Mouse (Mus musculus) limb, embryonic 13.5 days (tissue): Measurements from ENCODE around the gene Kmo. TPM values are rescaled to one million over a fixed set of nuclear protein-coding genes. Genes with fewer than 3 reads are reported as not detected.

Experiments
- ATAC-seq: fragments of 200-750 bp; cut with Nextera tagmentation; 2 replicates; pipeline ENCODE4 v1.8.0; 2017; ENCODE audit warnings: low read depth, moderate number of reproducible peaks, moderate TSS enrichment; ENCODE audit not compliant: low FRiP score
- H3K27ac ChIP-seq: fragments of 300-500 bp; sonication (generic); 2 replicates; pipeline ENCODE4 v1.5.1; 2015; ENCODE audit warnings: inconsistent platforms, mild to moderate bottlenecking, moderate library complexity
- H3K27me3 ChIP-seq: fragments of 300-500 bp; sonication (generic); 2 replicates; pipeline ENCODE4 v1.6.1; 2015; ENCODE audit warnings: mild to moderate bottlenecking, inconsistent platforms
- H3K36me3 ChIP-seq: fragments of 300-500 bp; sonication (generic); 2 replicates; pipeline ENCODE4 v1.6.1; 2015; ENCODE audit warnings: inconsistent platforms, mild to moderate bottlenecking, moderate library complexity
- H3K4me1 ChIP-seq: fragments of 300-500 bp; sonication (generic); 2 replicates; pipeline ENCODE4 v1.6.1; 2015; ENCODE audit warnings: inconsistent platforms
- H3K4me2 ChIP-seq: fragments of 300-500 bp; sonication (generic); replicated peaks from 2 replicates; pipeline ENCODE4 v1.6.1; 2015; ENCODE audit warnings: inconsistent platforms, mild to moderate bottlenecking, moderate library complexity
- H3K4me3 ChIP-seq: fragments of 300-500 bp; sonication (generic); 2 replicates; pipeline ENCODE4 v1.5.1; 2015; ENCODE audit warnings: moderate library complexity, mild to moderate bottlenecking, inconsistent platforms
- H3K9ac ChIP-seq: fragments of 300-500 bp; sonication (generic); 2 replicates; pipeline ENCODE4 v1.6.1; 2015; ENCODE audit warnings: mild to moderate bottlenecking, inconsistent platforms
- H3K9me3 ChIP-seq: fragments of 300-500 bp; sonication (generic); 2 replicates; pipeline ENCODE4 v1.6.1; 2016; ENCODE audit warnings: inconsistent platforms
- WGBS: fragments of 180-500 bp; shearing (Covaris S2); methylation state at CpG from one replicate; pipeline ENCODE4 v1.1.7; 2015; 5-methylcytosine and 5-hydroxymethylcytosine counted together
- polyA plus RNA-seq: library from polyadenylated mRNA; unstranded; fragments of >200 nt; fragmentation: Nextera tagmentation; extraction: Ambion mirVana; gene quantifications from 2 replicates; pipeline ENCODE4 v1.2.1, GENCODE M21; 2015

Gene Kmo
- 0.22 and 0.31 TPM in 2 replicates for polyA plus RNA-seq

GRCm38 (mm10) chr1:175619814-175620431, at the start of gene Kmo:
Gene Kmo, plus strand, starts transcription at chr1:175620381.
- no peaks in the 10 kb centered on the region for H3K27me3 ChIP-seq
- H3K36me3 ChIP-seq: peaks cover 37% of the 10 kb centered on the region
- H3K9me3 ChIP-seq: no peaks in the 10 kb centered on the region
- ATAC-seq: no peak
- no peak within 1 kb of the TSS for H3K27ac ChIP-seq
- no peak within 1 kb of the TSS for H3K9ac ChIP-seq
- H3K4me2 ChIP-seq: no peak within 1 kb of the TSS
- no peak within 1 kb of the TSS for H3K4me3 ChIP-seq
- 91% methylated on average over 13 of the region's 13 CpGs for WGBS
- peaks cover 13% of the 10 kb centered on the region for H3K4me1 ChIP-seq

GRCm38 (mm10) chr1:175574129-175574528, 46.1 kb upstream of the Kmo start:
- H3K27me3 ChIP-seq: no peaks in the 10 kb centered on the region
- no peak overlapping the region for H3K9ac ChIP-seq
- H3K36me3 ChIP-seq: no peaks in the 10 kb centered on the region
- H3K27ac ChIP-seq: no peak overlapping the region
- no peak overlapping the region for H3K4me3 ChIP-seq
- H3K4me2 ChIP-seq: no peak overlapping the region
- ATAC-seq: no peak
- 78% methylated on average over 2 of the region's 2 CpGs for whole genome bisulfite sequencing
- no peaks in the 10 kb centered on the region for H3K4me1 ChIP-seq
- no peaks in the 10 kb centered on the region for H3K9me3 ChIP-seq

GRCm38 (mm10) chr1:175578425-175579096, 41.6 kb upstream of the Kmo start:
- Histone ChIP-seq H3K27ac (no peak overlapping the region), H3K4me3 (no peak overlapping the region), H3K4me2 (no peak overlapping the region), H3K9me3 (no peaks in the 10 kb centered on the region), H3K9ac (no peak overlapping the region), H3K4me1 (no peaks in the 10 kb centered on the region), H3K36me3 (no peaks in the 10 kb centered on the region), H3K27me3 (no peaks in the 10 kb centered on the region)
- ATAC-seq: no peak
- 69% methylated on average over 2 of the region's 2 CpGs for WGBS

- WGBS: 89% methylated on average over 9 of the region's 9 CpGs
- H3K4me1 ChIP-seq: no peaks in the 10 kb centered on the region
These were observed 40.5 kb upstream of the Kmo start for GRCm38 (mm10) chr1:175579598-175580235.

GRCm38 (mm10) chr1:175580346-175580745, 39.8 kb upstream of the Kmo start:
- Histone ChIP-seq H3K27me3 (no peaks in the 10 kb centered on the region), H3K4me2 (no peak overlapping the region), H3K27ac (no peak overlapping the region), H3K9ac (no peak overlapping the region), H3K4me3 (no peak overlapping the region), H3K36me3 (no peaks in the 10 kb centered on the region), H3K9me3 (no peaks in the 10 kb centered on the region), H3K4me1 (no peaks in the 10 kb centered on the region)
- 85% methylated on average over 7 of the region's 7 CpGs for WGBS
- ATAC-seq: no peak

More at GRCm38 (mm10) chr1:175579598-175580235, 40.5 kb upstream of the Kmo start:
- Histone ChIP-seq H3K27ac (no peak overlapping the region), H3K9me3 (no peaks in the 10 kb centered on the region), H3K4me2 (no peak overlapping the region), H3K36me3 (no peaks in the 10 kb centered on the region), H3K27me3 (no peaks in the 10 kb centered on the region), H3K9ac (no peak overlapping the region), H3K4me3 (no peak overlapping the region)
- no peak for ATAC-seq

- no peak overlapping the region for H3K4me3 ChIP-seq
- no peak overlapping the region for H3K4me2 ChIP-seq
- H3K9me3 ChIP-seq: no peaks in the 10 kb centered on the region
- H3K36me3 ChIP-seq: no peaks in the 10 kb centered on the region
- WGBS: 79% methylated on average over 4 of the region's 4 CpGs
- ATAC-seq: no peak
- H3K27ac ChIP-seq: no peak overlapping the region
- H3K27me3 ChIP-seq: no peaks in the 10 kb centered on the region
- no peak overlapping the region for H3K9ac ChIP-seq
- no peaks in the 10 kb centered on the region for H3K4me1 ChIP-seq
These were observed 37.4 kb upstream of the Kmo start for GRCm38 (mm10) chr1:175582799-175583198.

- 77% methylated on average over 2 of the region's 2 CpGs for WGBS
- Histone ChIP-seq H3K4me3 (no peak overlapping the region), H3K4me1 (no peaks in the 10 kb centered on the region), H3K4me2 (no peak overlapping the region), H3K36me3 (no peaks in the 10 kb centered on the region), H3K9ac (no peak overlapping the region), H3K27me3 (no peaks in the 10 kb centered on the region), H3K27ac (no peak overlapping the region), H3K9me3 (no peaks in the 10 kb centered on the region)
- ATAC-seq: no peak
These were observed 34.9 kb upstream of the Kmo start for GRCm38 (mm10) chr1:175585267-175585666.

GRCm38 (mm10) chr1:175586656-175587055, 33.5 kb upstream of the Kmo start:
- Histone ChIP-seq H3K27ac (no peak overlapping the region), H3K9me3 (no peaks in the 10 kb centered on the region), H3K4me3 (no peak overlapping the region), H3K36me3 (no peaks in the 10 kb centered on the region), H3K4me2 (no peak overlapping the region), H3K4me1 (no peaks in the 10 kb centered on the region), H3K27me3 (no peaks in the 10 kb centered on the region), H3K9ac (no peak overlapping the region)
- 87% methylated on average over 5 of the region's 5 CpGs for WGBS
- no peak for ATAC-seq

- H3K36me3 ChIP-seq: no peaks in the 10 kb centered on the region
- H3K9ac ChIP-seq: no peak overlapping the region
- no peak overlapping the region for H3K4me3 ChIP-seq
- H3K9me3 ChIP-seq: no peaks in the 10 kb centered on the region
- no peak overlapping the region for H3K4me2 ChIP-seq
- H3K27ac ChIP-seq: no peak overlapping the region
- H3K27me3 ChIP-seq: no peaks in the 10 kb centered on the region
- H3K4me1 ChIP-seq: no peaks in the 10 kb centered on the region
- ATAC-seq: no peak
- 81% methylated on average over 1 of the region's 1 CpGs for WGBS
These were observed 27.3 kb upstream of the Kmo start for GRCm38 (mm10) chr1:175592832-175593231.

GRCm38 (mm10) chr1:175602231-175602630, 17.9 kb upstream of the Kmo start:
- H3K27ac ChIP-seq: no peak overlapping the region
- H3K9ac ChIP-seq: no peak overlapping the region
- H3K27me3 ChIP-seq: no peaks in the 10 kb centered on the region
- H3K4me3 ChIP-seq: no peak overlapping the region
- peaks cover 64% of the 10 kb centered on the region for H3K36me3 ChIP-seq
- no peak overlapping the region for H3K4me2 ChIP-seq
- WGBS: 83% methylated on average over 11 of the region's 11 CpGs
- ATAC-seq: no peak
- H3K4me1 ChIP-seq: no peaks in the 10 kb centered on the region
- no peaks in the 10 kb centered on the region for H3K9me3 ChIP-seq

GRCm38 (mm10) chr1:175603390-175603789, 16.8 kb upstream of the Kmo start:
- ATAC-seq: no peak
- Histone ChIP-seq H3K4me1 (no peaks in the 10 kb centered on the region), H3K4me2 (no peak overlapping the region), H3K27me3 (no peaks in the 10 kb centered on the region), H3K36me3 (peaks cover 75% of the 10 kb centered on the region), H3K27ac (no peak overlapping the region), H3K9me3 (no peaks in the 10 kb centered on the region), H3K9ac (no peak overlapping the region), H3K4me3 (no peak overlapping the region)
- 76% methylated on average over 6 of the region's 6 CpGs for WGBS

GRCm38 (mm10) chr1:175607308-175607707, 12.9 kb upstream of the Kmo start:
- Histone ChIP-seq H3K9me3 (no peaks in the 10 kb centered on the region), H3K4me3 (no peak overlapping the region), H3K36me3 (peaks cover 89% of the 10 kb centered on the region), H3K27me3 (no peaks in the 10 kb centered on the region), H3K4me1 (no peaks in the 10 kb centered on the region), H3K27ac (no peak overlapping the region), H3K4me2 (no peak overlapping the region), H3K9ac (no peak overlapping the region)
- 92% methylated on average over 6 of the region's 6 CpGs for WGBS
- ATAC-seq: no peak
